Mouse (Mus musculus) testis, adult 10 weeks (tissue): ENCODE results near the gene Olfr802. TPM values are rescaled to one million over a fixed set of nuclear protein-coding genes. Genes with fewer than 3 reads are reported as not detected.

Source experiments
- polyA plus RNA-seq: library from polyadenylated mRNA; stranded (reverse); fragments of 350-450 nt; fragmentation: Illumina TruSeq; extraction: RNeasy Lipid Tissue Mini Kit (QIAGEN cat#74804); gene quantifications from one replicate; pipeline ENCODE4 v1.2.3, GENCODE M21; 2014; ENCODE audit warnings: low read depth, low replicate concordance

Olfr802 gene
- polyA plus RNA-seq: not detected

DNA sequence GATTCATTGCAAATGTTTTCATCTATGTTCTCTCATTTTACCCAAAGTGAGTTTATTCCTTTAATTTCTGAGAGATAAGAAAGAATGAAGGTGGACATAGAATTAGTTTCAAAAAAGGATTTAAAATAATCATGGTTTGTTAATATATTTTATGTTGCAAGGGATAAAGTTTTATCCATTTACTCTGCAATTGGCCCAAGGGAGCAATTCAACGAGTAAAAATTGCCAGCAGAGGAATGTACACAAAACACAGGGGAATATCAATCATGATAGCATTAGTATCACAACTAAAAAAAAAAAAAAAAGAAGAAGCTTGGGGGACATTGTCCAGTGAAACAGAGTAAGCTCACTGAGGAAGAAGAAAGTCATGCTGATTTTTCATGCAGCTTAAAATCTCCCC is at the start of gene Olfr802:
Gene Olfr802 (minus strand): TSS at position 101 of the 400 bp plus-strand sequence.

DNA sequence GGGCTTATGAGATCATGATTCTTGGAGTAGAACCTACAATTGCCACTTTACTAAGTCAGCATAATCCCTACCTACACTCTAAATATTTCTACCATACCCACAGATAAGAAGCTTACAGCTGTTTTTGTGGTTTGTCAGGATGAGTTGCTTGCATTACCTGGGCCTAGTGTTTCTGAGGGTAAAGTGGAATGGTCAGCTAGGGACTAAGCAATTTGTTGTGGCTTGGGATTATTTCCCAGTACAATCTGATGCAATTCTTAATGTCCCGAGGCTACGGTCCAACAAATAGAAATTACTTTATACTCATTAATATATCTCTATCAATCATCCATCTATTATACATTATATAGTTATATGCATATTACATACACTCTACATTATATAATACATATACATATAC is 41.3 kb upstream of the Olfr802 start, which contains the start of gene Olfr805:
Gene Olfr805 (minus strand): TSS at position 101 of the 400 bp plus-strand sequence.

DNA sequence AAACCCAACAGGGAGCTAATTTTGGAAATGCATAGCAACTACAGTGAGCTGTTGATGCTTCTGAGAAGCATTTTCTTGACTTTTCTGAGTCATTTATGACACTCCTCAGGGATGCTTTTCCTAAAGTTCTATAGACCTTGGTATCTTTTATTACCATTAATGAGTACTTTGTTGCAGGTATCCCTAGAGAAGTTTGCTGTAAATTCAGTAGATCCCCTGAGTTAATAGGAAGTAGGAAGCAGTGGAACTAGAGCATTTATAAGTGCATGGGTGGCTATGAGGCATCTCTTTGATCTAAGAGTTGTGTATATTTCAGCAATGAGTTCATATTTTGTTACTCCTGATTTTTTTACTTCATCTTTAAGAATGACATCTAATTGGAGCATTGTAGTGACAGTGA is 14.9 kb upstream of the Olfr802 start, which contains the start of gene Olfr804:
Gene Olfr804 (plus strand): TSS at position 301 of the 400 bp plus-strand sequence.

DNA sequence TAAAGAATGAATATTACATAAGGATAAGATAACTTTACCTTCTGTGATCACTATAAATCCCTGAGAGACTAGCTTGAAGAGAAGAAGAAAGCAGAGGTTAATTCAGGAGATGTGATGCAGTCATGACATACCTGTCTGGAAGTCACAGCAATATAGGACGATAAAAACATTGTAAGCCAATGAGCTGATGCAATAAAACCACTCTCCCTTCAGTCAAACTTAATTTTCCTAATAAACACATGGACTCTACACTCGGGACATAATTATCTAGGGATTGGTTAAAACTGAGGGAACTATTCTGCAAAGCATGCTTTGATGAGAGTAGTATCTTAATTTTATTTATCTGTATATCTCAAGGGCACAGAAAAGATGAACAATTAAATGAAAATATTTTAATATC is 6.2 kb upstream of the Olfr802 start, which contains the start of gene Olfr803:
Gene Olfr803 (minus strand): TSS at position 101 of the 400 bp plus-strand sequence.

DNA sequence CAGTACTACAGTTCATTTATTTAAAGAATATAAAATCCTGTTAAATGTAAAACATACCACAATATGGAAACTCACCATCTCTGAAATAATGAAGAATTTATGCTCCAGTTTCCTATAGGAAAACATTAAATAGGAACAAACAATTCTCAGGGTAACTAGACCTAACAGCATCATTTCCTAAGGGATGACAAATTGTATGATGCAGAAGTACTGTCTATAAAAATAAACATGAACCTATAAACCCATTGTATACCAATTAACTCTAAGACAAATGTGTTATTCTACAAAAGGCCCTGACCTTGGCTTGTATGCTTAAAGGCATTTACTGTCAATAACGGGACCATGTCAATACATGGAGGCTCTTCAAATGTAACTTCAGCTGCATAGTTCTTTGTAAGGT is 14.2 kb downstream of the Olfr802 start, which contains the start of gene Olfr801:
Gene Olfr801 (minus strand): TSS at position 101 of the 400 bp plus-strand sequence.

DNA sequence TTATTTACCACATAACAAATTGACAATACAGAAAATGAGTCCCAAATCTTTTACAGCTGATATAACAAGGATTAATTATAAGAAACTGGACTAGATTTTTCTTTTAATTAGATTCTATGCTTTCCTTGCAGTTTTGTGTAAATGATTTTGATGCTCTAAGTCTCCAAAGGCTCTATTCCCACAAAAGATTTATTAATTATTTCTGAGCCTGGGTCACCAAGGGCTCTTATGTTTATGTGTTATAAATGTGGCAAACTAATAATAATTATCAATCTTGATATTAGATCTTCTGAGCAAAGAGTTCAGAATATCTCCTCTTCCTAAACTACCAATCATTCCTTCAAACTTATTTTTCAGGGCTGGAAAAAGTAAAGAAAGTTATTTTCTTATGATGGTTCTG is 30.6 kb downstream of the Olfr802 start, which contains the start of gene Olfr800:
Gene Olfr800 (plus strand): TSS at position 301 of the 400 bp plus-strand sequence.

DNA sequence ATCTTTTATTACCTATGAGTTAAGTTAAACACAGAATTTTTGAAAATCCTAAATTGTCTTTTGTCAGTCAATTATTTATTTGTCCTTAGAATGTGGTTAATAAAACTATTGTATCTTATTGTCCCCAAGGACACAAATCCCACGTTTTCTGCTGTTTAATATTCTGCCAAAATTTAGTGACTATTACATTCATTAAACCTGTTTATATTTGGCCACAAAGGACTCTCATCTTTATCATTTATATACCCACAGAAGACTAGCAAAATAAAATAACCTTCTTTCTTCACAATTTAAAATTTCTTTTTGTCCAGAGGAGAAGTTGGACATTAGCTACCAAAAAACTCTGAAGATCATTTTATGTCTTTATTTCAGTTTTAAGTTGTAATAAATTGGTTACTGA is 50.8 kb downstream of the Olfr802 start, which contains the start of gene Olfr799:
Gene Olfr799 (plus strand): TSS at position 301 of the 400 bp plus-strand sequence.

DNA sequence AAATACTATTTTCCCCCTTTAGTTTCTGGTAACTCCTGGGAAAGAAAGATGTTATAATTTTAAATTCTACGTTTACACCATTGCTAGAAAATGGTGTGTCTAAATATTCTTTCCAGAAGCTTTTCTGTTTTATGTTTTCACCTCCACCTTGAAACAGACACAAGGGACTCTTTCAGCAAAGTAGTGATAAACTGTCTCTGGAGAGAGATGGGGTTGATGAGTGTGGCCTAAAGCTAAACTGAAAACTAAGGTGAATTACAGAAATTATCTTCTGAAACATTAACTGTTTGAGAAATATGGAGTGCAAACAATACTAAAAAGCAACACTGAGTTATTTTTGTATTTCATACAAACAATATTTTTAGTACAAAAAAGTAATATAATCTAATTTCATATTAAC is 60.1 kb downstream of the Olfr802 start, which contains the start of gene Olfr798:
Gene Olfr798 (minus strand): TSS at position 101 of the 400 bp plus-strand sequence.

Other genes with a start within 250 kb of the Olfr802 start
- gene Olfr787, start 226.3 kb downstream of the Olfr802 start, polyA plus RNA-seq: 2.5 TPM
- gene Olfr788, start 217.2 kb downstream of the Olfr802 start, polyA plus RNA-seq: 2.0 TPM
- 0.25 TPM for gene Olfr789, start 203.4 kb downstream of the Olfr802 start, polyA plus RNA-seq
- gene Olfr790, start 189.7 kb downstream of the Olfr802 start, polyA plus RNA-seq: 0.53 TPM
- gene Olfr791, start 166.4 kb downstream of the Olfr802 start, polyA plus RNA-seq: not detected
- gene Olfr792, start 149.0 kb downstream of the Olfr802 start, polyA plus RNA-seq: 0.13 TPM
- gene Olfr794, start 120.5 kb downstream of the Olfr802 start, polyA plus RNA-seq: 0.08 TPM
- gene Olfr796, start 75.6 kb downstream of the Olfr802 start, polyA plus RNA-seq: not detected
- not detected for gene Olfr798, start 60.2 kb downstream of the Olfr802 start, polyA plus RNA-seq
- gene Olfr799, start 50.7 kb downstream of the Olfr802 start, polyA plus RNA-seq: not detected
- gene Olfr800, start 30.5 kb downstream of the Olfr802 start, polyA plus RNA-seq: not detected
- gene Olfr801, start 14.3 kb downstream of the Olfr802 start, polyA plus RNA-seq: not detected
- gene Olfr803, start 6.1 kb upstream of the Olfr802 start, polyA plus RNA-seq: not detected
- not detected for gene Olfr804, start 15.0 kb upstream of the Olfr802 start, polyA plus RNA-seq
- not detected for gene Olfr805, start 41.2 kb upstream of the Olfr802 start, polyA plus RNA-seq
- not detected for gene Olfr806, start 53.8 kb upstream of the Olfr802 start, polyA plus RNA-seq
- not detected for gene Olfr807, start 69.6 kb upstream of the Olfr802 start, polyA plus RNA-seq
- gene Olfr808, start 77.3 kb upstream of the Olfr802 start, polyA plus RNA-seq: not detected
- gene Olfr809, start 86.5 kb upstream of the Olfr802 start, polyA plus RNA-seq: not detected
- gene Olfr810, start 106.7 kb upstream of the Olfr802 start, polyA plus RNA-seq: not detected
- not detected for gene Olfr811, start 116.2 kb upstream of the Olfr802 start, polyA plus RNA-seq
- not detected for gene Olfr812, start 157.9 kb upstream of the Olfr802 start, polyA plus RNA-seq
- not detected for gene Olfr813, start 167.2 kb upstream of the Olfr802 start, polyA plus RNA-seq
- not detected for gene Olfr814, start 191.7 kb upstream of the Olfr802 start, polyA plus RNA-seq
- not detected for gene Olfr815, start 217.7 kb upstream of the Olfr802 start, polyA plus RNA-seq
- not detected for gene Olfr816, start 227.4 kb upstream of the Olfr802 start, polyA plus RNA-seq